Mouse (Mus musculus): ENCODE results near the gene Zbtb8b.
"Not testable (repeated sequence)": the region's sequence is repeated elsewhere in the genome, so short reads cannot be mapped to it uniquely, and the experiment has no call there.

The Zbtb8b gene

DNA sequence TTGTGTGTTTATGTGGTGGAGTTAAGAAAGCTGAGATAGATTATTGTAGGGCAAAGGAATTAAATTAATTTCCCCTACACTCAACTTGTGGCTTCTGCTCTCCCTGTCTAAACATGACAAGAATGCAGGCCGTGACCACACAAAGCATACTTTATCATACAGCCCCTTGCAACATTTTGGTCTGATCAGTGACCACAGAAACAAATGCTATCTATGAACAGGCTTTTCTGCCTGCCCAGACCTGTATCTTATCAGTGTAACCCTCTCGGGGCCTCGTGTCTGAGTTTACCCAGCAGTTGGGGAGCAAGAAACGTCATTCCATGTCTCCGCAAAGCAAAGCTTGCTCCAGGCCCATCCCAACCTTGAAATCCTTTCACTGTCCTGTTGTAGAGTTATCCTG is 24.2 kb downstream of the Zbtb8b start:
- DNase-seq (ENCODE audit: low spot score in 2 of 2): peak in 1 of 2 experiments; percentile 30

GRCm38 (mm10) chr4:129415892-129416291 is 24.8 kb downstream of the Zbtb8b start:
- DNase-seq (ENCODE audit: low spot score in 2 of 2): no peak

GRCm38 (mm10) chr4:129410991-129411390 is 29.7 kb downstream of the Zbtb8b start:
- DNase-seq (ENCODE audit: low spot score in 2 of 2): no peak

- not testable (repeated sequence) for DNase-seq (ENCODE audit: low spot score in 2 of 2)
Measured at GRCm38 (mm10) chr4:129410532-129410931, 30.1 kb downstream of the Zbtb8b start.

DNA sequence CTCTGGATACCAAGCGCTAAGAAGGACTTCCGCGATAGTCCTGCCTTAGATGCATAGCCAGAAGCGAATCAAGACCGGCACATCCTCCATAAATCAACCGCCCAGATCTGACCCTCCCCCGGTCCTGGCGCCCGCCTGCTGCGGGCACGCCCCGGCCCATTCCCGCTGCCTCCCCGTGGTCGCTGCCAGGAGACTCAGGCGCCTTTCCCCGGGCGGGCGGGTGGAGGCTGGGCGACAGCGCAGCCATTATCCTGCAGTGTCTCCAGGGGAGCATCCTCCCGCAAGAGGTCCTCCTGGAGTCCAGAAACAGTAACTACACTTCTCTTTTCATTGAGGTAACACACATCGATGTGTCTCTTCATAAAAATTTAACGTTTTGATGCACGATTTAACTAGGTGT is 34.2 kb downstream of the Zbtb8b start:
- peak; percentile 68 to 78 for DNase-seq (ENCODE audit: low spot score in 2 of 2)

DNA sequence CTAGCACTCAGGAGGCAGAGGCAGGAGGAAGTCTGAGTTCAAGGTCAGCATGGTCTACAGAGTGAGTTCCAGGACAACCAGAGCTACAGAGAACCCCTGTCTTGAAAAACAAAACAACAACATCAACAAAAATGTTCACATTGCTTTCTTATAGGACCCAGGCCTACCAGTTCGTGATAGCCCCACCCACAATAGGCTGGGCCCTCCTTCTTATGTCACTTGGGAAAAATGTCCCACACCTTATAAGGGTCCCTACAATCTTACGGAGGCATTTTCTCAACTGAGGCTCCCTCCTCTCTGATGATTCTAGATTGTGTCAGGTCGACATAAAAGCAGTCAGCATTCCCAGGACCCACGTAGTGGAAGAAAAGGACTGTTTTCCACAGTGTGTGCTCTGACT is 40.8 kb downstream of the Zbtb8b start:
- DNase-seq (ENCODE audit: low spot score in 2 of 2): no peak

DNA sequence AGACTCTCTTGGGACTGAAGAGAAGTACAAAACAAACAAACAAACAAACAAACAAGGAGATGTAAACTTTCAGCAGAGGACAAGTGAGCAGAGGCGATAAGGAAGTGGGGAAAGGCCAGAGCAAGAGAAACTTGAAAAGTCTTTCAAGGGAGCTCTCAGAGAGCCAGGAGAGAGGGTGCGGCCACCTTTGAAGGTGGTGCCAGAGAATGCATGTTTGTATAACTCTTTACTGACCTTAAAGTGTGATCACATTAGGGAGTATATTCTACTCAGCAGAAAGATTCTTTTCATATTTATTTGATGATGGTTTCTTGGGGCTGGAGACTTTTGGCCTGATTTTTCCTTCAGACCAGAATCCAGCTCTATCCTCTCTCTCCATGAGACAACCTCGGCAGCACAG is 43.7 kb downstream of the Zbtb8b start:
- DNase-seq (ENCODE audit: low spot score in 2 of 2): peak in 1 of 2 experiments; percentile 31

- no peak for DNase-seq (ENCODE audit: low spot score in 2 of 2)
Measured at GRCm38 (mm10) chr4:129394089-129394870, 46.4 kb downstream of the Zbtb8b start.

GRCm38 (mm10) chr4:129390936-129391557 is 49.6 kb downstream of the Zbtb8b start:
- no peak for DNase-seq (ENCODE audit: low spot score in 2 of 2)

DNA sequence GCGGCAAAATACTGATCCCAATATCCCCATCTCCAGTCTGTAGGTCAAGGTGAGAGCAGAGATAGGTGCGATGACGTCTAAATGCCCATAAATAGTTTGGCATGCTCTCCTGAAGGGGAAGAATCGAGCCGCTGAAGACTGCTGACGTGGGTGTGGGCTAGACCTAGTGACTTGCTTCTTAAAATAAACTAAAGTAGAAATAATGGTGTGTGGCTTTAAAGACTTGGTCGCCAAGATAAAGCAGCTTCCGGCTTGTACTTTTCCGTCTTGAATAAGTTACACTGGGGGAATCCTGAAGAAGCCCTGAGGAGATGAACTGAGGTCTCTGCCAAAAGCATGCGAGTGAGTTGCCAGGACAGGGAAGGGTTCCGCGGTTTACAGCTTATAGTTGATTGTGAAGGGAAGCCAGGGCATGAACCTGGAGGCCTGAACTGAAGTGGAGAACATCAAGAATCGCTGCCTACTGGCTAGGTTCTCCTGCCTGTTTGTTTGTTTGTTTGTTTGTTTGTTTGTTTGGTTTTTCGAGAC is 50.4 kb downstream of the Zbtb8b start:
- DNase-seq (ENCODE audit: low spot score in 2 of 2): no peak

DNA sequence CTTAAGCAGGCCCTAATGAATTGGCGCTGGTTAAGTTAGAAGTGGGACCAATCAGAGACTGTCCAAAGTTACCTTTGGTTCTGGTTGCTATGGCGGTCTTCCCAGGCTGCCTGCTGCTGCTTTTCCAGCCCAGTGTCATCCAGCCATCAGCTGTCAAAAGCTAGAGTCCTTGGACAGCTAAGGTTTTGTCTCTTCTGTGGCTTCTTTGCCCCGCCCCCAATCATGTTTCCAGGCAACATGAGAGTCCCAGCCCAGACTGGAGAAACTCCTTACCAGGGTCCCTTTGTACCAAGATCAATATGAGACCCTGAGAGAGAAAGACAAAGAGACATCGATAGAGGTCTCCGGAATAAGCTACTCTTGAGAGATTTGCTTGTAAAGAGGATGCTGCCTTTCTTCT is 52.2 kb downstream of the Zbtb8b start:
- DNase-seq (ENCODE audit: low spot score in 2 of 2): no peak

DNA sequence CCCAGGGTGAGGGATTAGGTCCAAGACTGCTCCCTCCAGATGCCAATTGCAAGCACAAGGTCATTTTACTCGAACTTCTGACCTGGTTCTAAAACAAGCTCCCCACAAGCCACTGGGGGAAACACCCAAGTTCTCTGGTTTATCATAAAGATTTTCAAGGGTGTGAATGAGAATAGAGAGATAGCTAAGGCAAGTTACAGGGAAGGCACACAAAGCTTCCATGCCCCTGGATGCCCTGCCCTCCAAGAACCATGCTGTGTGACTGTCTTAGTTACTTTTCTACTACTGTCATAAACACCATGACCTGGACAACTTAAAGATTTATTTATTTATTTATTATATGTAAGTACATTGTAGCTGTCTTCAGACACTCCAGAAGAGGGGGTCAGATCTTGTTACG is 53.7 kb downstream of the Zbtb8b start:
- DNase-seq (ENCODE audit: low spot score in 2 of 2): no peak

- DNase-seq (ENCODE audit: low spot score in 2 of 2): no peak
Measured at GRCm38 (mm10) chr4:129386269-129386946, 54.2 kb downstream of the Zbtb8b start.

DNA sequence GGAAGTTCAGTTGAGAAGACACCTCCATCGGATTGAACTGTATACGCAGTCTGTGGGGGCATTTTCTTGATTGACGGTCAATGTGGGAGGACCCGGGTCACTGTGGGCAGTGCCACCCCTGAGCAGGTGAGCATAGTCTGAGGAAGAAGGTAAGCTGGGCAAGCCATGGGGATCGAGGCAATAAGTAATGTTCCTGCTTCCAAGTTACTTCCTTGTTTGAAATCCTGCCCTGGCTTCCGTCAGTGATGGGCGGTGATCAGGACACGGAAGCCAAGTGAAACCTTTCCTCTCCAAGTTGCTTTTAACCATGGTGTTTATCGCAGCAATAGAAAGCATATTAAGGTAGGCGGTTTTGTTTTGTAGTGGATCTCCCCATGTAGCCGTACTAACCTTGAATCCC is 55.0 kb downstream of the Zbtb8b start:
- DNase-seq (ENCODE audit: low spot score in 2 of 2): no peak

GRCm38 (mm10) chr4:129384440-129384839 is 56.2 kb downstream of the Zbtb8b start:
- peak in 1 of 2 experiments; percentile 34 for DNase-seq (ENCODE audit: low spot score in 2 of 2)

GRCm38 (mm10) chr4:129383586-129383985 is 57.1 kb downstream of the Zbtb8b start:
- DNase-seq (ENCODE audit: low spot score in 2 of 2): no peak

DNA sequence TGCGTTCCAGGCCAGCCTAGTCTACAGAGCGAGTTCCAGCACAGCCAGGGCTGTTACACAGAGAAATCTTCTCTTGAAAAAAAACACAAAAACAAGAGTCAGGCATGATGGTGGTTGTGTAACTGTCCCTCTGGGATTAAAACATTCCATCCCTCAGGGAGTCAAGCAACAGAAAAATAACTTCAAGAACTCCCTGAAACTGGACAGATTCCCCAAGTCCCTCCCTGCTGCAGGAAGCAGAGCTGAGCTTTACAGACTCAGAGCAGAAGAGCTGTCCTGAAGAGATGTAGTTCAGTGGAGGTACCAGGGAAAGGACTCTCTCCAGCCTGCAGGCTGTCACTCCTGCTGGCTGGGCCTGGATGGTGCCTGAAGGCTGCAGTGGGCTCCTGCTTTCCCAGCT is 58.2 kb downstream of the Zbtb8b start:
- no peak for DNase-seq (ENCODE audit: low spot score in 2 of 2)

DNA sequence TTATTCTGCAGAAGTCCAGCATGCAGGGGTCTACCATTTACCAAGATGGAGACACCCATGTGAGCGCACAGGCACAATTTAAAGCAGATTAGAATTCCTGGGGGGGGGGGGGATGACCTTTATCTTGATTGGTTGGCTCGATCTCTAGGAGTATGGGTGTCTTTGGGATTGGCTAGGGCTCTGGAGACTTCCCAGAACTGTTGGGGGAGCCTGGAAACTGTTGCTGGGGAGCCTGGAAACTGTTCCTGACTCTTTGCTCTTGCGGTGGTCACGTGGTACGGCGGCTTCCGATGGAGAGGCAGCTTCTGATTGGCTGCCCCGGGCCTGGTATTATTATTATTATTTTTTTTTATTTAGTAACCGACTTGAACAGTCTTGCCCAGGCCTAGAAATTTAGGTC is 58.6 kb downstream of the Zbtb8b start:
- DNase-seq (ENCODE audit: low spot score in 2 of 2): no peak

- no peak for DNase-seq (ENCODE audit: low spot score in 2 of 2)
Measured at GRCm38 (mm10) chr4:129381148-129381547, 59.5 kb downstream of the Zbtb8b start.

DNA sequence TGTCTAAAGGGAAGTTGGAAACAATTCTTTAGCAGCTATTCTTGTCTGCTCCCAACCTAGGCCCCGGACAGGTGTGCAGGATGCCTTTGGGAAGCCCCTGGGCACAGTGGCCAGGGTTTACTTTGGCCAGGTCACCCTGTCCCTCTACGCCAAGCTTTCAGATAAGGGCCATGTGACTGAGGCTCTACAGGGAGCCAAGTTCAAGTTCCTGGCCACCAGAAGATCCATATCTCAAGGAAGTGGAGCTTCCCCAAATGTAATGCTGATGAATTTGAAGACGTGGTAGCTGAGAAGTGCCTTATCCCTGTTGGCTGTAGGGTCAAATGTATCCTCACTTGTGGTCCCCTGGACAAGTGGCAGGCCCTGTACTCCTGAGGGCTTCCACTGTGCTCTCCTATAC is 60.8 kb downstream of the Zbtb8b start:
- no peak for DNase-seq (ENCODE audit: low spot score in 2 of 2)

DNA sequence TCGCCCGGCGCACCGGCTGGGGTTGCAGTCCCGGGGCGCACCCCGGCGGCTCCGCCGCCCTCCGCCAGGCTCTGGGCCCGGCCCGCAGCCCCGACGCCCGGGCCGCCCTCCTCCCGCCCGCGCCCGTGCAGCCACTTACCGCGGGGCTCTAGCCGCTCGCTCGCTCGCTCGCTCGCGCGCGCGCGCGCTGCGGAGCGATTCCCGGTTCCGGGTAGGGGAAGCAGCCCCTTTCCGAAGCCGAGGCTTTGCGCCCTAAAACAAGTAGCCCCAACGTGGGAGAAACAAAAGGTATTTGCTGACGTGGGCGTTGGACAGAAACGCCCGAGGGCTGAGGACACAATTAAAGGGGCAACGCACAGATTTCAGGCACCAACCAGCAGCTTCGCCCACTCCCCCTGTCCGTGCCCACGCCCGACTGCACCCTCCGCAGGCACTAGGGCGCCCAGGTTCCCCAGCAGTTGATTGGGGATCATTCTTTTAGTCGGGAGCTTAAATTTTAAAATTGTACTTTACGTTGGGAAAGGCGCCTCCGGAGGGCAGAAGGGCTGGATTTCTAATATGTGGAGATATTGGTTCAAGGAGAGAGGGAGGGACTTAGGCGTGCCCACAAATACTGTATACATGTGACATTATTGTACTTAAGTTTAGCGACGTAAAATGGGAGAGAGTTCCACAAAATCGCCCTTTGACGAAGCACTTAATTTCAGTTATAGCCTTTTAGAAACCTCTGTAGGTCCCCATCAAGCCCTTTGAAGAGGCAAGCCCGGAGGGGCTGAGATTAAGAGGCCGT is 62.9 kb downstream of the Zbtb8b start, which contains the start of gene Zbtb8a:
Gene Zbtb8a (minus strand): TSS at position 516 of the 790 bp plus-strand sequence.
- DNase-seq (ENCODE audit: low spot score in 2 of 2): peak; percentile 45 to 57

All from urinary bladder, postnatal 36 days (tissue).